Mouse (Mus musculus) bone marrow, adult 2 months (tissue): ENCODE measurements at regions not wholly inside any gene's neighbourhood (a gene's known extent, or its start where the extent isn't known, plus 50 kb on each side); places are given as distances from the start of the nearest gene placed in this dataset.
A peak's percentile ranks its signal among the peaks of the same experiment; 100 is the strongest.

Experiments
- H3K27ac ChIP-seq: fragments of 200-500 bp; 2 replicates; pipeline ENCODE4 v1.5.1; 2012; ENCODE audit warnings: low read depth, mild to moderate bottlenecking, control low read depth, inconsistent platforms, low read length; ENCODE audit not compliant: control insufficient read depth, poor library complexity, insufficient read depth
- H3K4me1 ChIP-seq: fragments of 200-500 bp; 2 replicates; pipeline ENCODE4 v1.6.1; 2011; ENCODE audit warnings: low read length; ENCODE audit not compliant: control insufficient read depth, insufficient read depth
- H3K4me3 ChIP-seq: fragments of 200-500 bp; replicated peaks from 2 replicates; pipeline ENCODE3; 2011; ENCODE audit warnings: mild to moderate bottlenecking, low read depth, low read length, control low read depth; ENCODE audit not compliant: control insufficient read depth
- CTCF ChIP-seq: fragments of 200-500 bp; IDR thresholded peaks from 2 replicates; pipeline ENCODE4 v1.5.1; 2011; ENCODE audit warnings: low read length, control low read depth; ENCODE audit not compliant: control insufficient read depth, insufficient read depth
- POLR2A ChIP-seq: fragments of 200-500 bp; IDR thresholded peaks from 2 replicates; pipeline ENCODE4 v1.6.1; 2011; ENCODE audit warnings: low read depth, mild to moderate bottlenecking, control low read depth, low read length, borderline replicate concordance; ENCODE audit not compliant: control insufficient read depth
- WGBS: fragments of 180-500 bp; shearing (Covaris S2); methylation state at CpG from one replicate; pipeline ENCODE4 v1.1.7; 2018; 5-methylcytosine and 5-hydroxymethylcytosine counted together

GRCm38 (mm10) chr5:90706350-90706749, 52.8 kb upstream of the Cxcl5 start:
- Histone ChIP-seq H3K4me1 (no peaks in the 10 kb centered on the region), H3K27ac (no peak overlapping the region), H3K4me3 (no peak overlapping the region)
- WGBS: 84% methylated on average over 3 of the region's 3 CpGs
- TF ChIP-seq POLR2A (no peak), CTCF (no peak)

GRCm38 (mm10) chr5:90703653-90704052, 55.5 kb upstream of the Cxcl5 start:
- H3K27ac ChIP-seq: no peak overlapping the region
- TF ChIP-seq POLR2A (no peak), CTCF (no peak)
- peaks cover 2% of the 10 kb centered on the region; the same call in 1 of the 2 replicates for H3K4me1 ChIP-seq
- 74% methylated on average over 6 of the region's 6 CpGs for WGBS
- H3K4me3 ChIP-seq: no peak overlapping the region

GRCm38 (mm10) chr5:90700178-90700577, 59.0 kb upstream of the Cxcl5 start:
- WGBS: 60% methylated on average over 7 of the region's 7 CpGs
- Histone ChIP-seq H3K4me3 (no peak overlapping the region), H3K27ac (no peak overlapping the region), H3K4me1 (peaks cover 2% of the 10 kb centered on the region; the same call in 1 of the 2 replicates)
- TF ChIP-seq POLR2A (no peak), CTCF (no peak)

- 17% methylated on average over 7 of the region's 7 CpGs for WGBS
These were observed 55.6 kb upstream of the Rassf6 start for GRCm38 (mm10) chr5:90696064-90696463.

GRCm38 (mm10) chr5:90694431-90694830, 54.0 kb upstream of the Rassf6 start:
- WGBS: 12% methylated on average over 3 of the region's 3 CpGs
- TF ChIP-seq CTCF (no peak), POLR2A (no peak)
- Histone ChIP-seq H3K4me3 (no peak overlapping the region), H3K27ac (no peak overlapping the region), H3K4me1 (peaks cover 2% of the 10 kb centered on the region; the same call in 1 of the 2 replicates)

More at GRCm38 (mm10) chr5:90696064-90696463, 55.6 kb upstream of the Rassf6 start:
- Histone ChIP-seq H3K27ac (peak overlapping the region; percentile 11; the same call in 1 of the 2 replicates), H3K4me1 (peaks cover 2% of the 10 kb centered on the region; the same call in 1 of the 2 replicates), H3K4me3 (no peak overlapping the region)
- TF ChIP-seq POLR2A (no peak), CTCF (no peak)

GRCm38 (mm10) chr5:90690746-90691145, 50.3 kb upstream of the Rassf6 start:
- TF ChIP-seq CTCF (no peak), POLR2A (no peak)
- peaks cover 2% of the 10 kb centered on the region; the same call in 1 of the 2 replicates for H3K4me1 ChIP-seq
- 83% methylated on average over 7 of the region's 7 CpGs for WGBS
- no peak overlapping the region for H3K4me3 ChIP-seq
- no peak overlapping the region for H3K27ac ChIP-seq
